23 mouse cellular contexts compared by ENCODE assay signal in genomic region chr12:100514611-100515010, GRCm38 (mm10).
"Had no signal": no experiment of that assay in that cellular context is flagged by ENCODE, and none has a peak within 500 bp of the region (broad histone marks: within the 10 kb centered on the region; RNA-seq: fewer than 3 reads in every experiment).

No protein-coding gene starts in this region.

- H3K9me3 ChIP-seq: limb, embryonic 10.5 days; liver, embryonic 12.5 days; liver, embryonic 15.5 days; lung, embryonic 15.5 days; midbrain, embryonic 10.5 days; midbrain, embryonic 13.5 days had no signal

- H3K27ac ChIP-seq: kidney, postnatal 0 days; layer of hippocampus, adult 2 months; limb, embryonic 10.5 days; limb, embryonic 13.5 days; liver, embryonic 12.5 days; liver, embryonic 15.5 days; lung, embryonic 15.5 days; midbrain, embryonic 10.5 days; midbrain, embryonic 13.5 days had no signal

- H3K27me3 ChIP-seq: limb, embryonic 13.5 days; lung, embryonic 15.5 days; megakaryocyte, embryonic 14.5 days; midbrain, embryonic 13.5 days had no signal

- DNase-seq: kidney, postnatal 25 days; layer of hippocampus, adult 9-11 months; liver; lung, adult 18-20 months; lung, postnatal 10 days; lung, postnatal 36 days; right cerebral cortex, adult 18-20 months; right cerebral cortex, postnatal 14 days; right cerebral cortex, postnatal 4 days; spleen, adult 18-20 months; thymus, adult 18-20 months; thymus, postnatal 36 days had no signal

- H3K4me3 ChIP-seq: layer of hippocampus, adult 2 months; limb, embryonic 10.5 days; limb, embryonic 13.5 days; liver, embryonic 12.5 days; liver, embryonic 15.5 days; lung, embryonic 15.5 days; megakaryocyte, embryonic 14.5 days; midbrain, embryonic 10.5 days; midbrain, embryonic 13.5 days; myocyte had no signal

- H3K36me3 ChIP-seq: liver, embryonic 15.5 days; lung, embryonic 15.5 days had no signal
